Mouse (Mus musculus): ENCODE data around the gene Nfyb. TPM values are rescaled to one million over a fixed set of nuclear protein-coding genes. Genes with fewer than 3 reads are reported as not detected.

Nfyb gene
- polyA plus RNA-seq, 1 experiment from 2014 or later: 77.3 TPM

Other genes starting within 250 kb of the Nfyb start
- 38.7 and 43.0 TPM in 2 replicates for gene 1190007I07Rik, start 140.9 kb downstream of the Nfyb start, polyA plus RNA-seq (2014; fragmentation: Nextera tagmentation; extraction: Ambion mirVana)
- 337 and 342 TPM in 2 replicates for gene Tdg, start 134.3 kb downstream of the Nfyb start, polyA plus RNA-seq (2014; fragmentation: Nextera tagmentation; extraction: Ambion mirVana)
- gene Glt8d2, start 73.5 kb downstream of the Nfyb start, polyA plus RNA-seq (2014; fragmentation: Nextera tagmentation; extraction: Ambion mirVana): 2.1 and 2.8 TPM in 2 replicates
- 28.9 and 30.4 TPM in 2 replicates for gene Hcfc2, start 68.0 kb downstream of the Nfyb start, polyA plus RNA-seq (2014; fragmentation: Nextera tagmentation; extraction: Ambion mirVana)
- gene Txnrd1, start 69.8 kb upstream of the Nfyb start, polyA plus RNA-seq (2014; fragmentation: Nextera tagmentation; extraction: Ambion mirVana): 214 and 221 TPM in 2 replicates
- gene Eid3, start 102.5 kb upstream of the Nfyb start, polyA plus RNA-seq (2014; fragmentation: Nextera tagmentation; extraction: Ambion mirVana): 0.89 and 1.0 TPM in 2 replicates
- 1.9 and 2.4 TPM in 2 replicates for gene Chst11, start 221.4 kb upstream of the Nfyb start, polyA plus RNA-seq (2014; fragmentation: Nextera tagmentation; extraction: Ambion mirVana)